Mouse (Mus musculus): Measurements from ENCODE around the gene Nedd1. TPM values are rescaled to one million over a fixed set of nuclear protein-coding genes. Genes with fewer than 3 reads are reported as not detected.

Gene Nedd1
- 31.0 TPM for polyA plus RNA-seq (2017; shearing (Covaris generic))

DNA sequence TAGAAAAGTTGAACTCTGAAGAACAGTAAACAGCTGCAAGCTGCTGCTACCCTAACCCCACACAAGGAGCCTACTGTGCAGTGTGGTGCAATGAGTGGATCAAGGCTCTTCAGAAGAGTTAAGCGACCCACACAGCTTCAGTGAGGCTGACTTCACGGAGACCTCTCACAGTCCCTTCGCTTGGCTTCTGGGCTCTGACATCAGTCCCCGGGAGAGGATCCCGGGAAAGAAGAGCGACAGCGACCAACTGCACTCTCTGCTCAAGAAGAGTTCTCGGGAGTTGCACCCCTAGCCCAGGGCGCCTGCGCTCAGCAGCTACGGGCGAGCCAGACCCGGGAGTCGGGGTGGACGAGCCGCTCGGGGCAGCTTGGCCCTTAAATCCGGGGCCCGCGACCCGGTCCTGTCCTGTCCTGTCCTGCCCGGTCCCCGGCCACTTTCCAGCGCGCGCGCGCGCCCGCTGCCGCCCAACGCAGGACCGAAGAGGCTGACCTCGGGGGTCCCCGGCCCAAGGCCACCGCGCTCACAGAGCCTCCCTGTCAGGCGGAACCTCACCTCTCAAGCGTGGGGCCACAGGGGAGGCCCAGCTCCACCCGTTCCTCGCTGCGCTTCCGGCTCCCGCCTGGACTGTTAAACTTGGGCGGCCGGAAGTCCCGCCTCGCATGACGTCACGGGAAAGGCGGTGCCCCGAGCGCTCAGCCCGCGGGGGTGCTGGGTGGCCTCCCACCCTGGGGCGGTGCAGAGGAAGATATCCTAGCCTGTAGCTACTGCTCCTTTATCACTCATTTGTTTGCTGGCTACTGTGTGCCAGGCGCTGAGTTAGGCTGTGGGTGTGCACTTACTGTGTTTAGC is at the start of gene Nedd1:
TSS of gene Nedd1 (minus strand) at position 650 of the 849 bp plus-strand sequence.

Data from CD4-positive, CD25-positive, alpha-beta regulatory T cell (primary cell).